Mouse (Mus musculus) large intestine, adult 2 months (tissue): ENCODE measurements at regions not wholly inside any gene's neighbourhood (a gene's known extent, or its start where the extent isn't known, plus 50 kb on each side); places are given as distances from the start of the nearest gene placed in this dataset.

ENCODE experiments used
- DNase-seq: peaks from one replicate; pipeline ENCODE4 v3.0.0-alpha.2; 2012; ENCODE audit warnings: low read depth, low spot score
- WGBS: fragments of 180-500 bp; shearing (Covaris S2); methylation state at CpG from one replicate; pipeline ENCODE4 v1.1.7; 2018; 5-methylcytosine and 5-hydroxymethylcytosine counted together

DNA sequence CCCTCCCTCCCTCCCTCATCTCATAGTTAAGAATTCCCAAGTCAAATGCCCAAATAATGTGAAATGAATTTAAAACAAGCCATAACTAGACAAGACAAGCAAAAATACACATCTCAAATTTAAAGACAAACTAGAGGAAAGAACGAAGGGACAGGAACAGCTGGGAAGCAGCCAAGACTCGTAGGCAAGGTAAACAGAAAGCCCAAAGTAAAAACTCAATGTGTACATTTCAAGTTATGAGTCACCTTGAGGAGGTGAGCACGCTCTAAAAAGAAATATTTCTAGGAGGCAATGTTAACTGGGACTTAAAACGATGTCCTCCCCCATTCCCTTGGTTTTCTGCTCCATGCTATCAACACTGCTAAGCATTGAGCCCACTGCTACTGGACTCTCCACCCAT is 68.4 kb upstream of the Tmc3 start:
- peak; percentile 35 for DNase-seq
- WGBS: 16% methylated on average over 4 of the region's 4 CpGs

GRCm38 (mm10) chr7:83521511-83521910 is 63.2 kb upstream of the Tmc3 start:
- 73% methylated on average over 7 of the region's 7 CpGs for WGBS
- no peak for DNase-seq
